Mouse (Mus musculus) adrenal gland, adult (tissue): Measurements from ENCODE around the gene Far2.
"Not testable (repeated sequence)": the region's sequence is repeated elsewhere in the genome, so short reads cannot be mapped to it uniquely, and the experiment has no call there.

Source experiments
- DNase-seq, 2 experiments: peaks; one replicate each; pipeline ENCODE4 v3.0.0; 2022 to 2023; ENCODE audit warnings: low spot score in 1 of 2; ENCODE audit not compliant: inconsistent age in 2 of 2

The Far2 gene

GRCm38 (mm10) chr6:148116907-148117306, 69.8 kb downstream of the Far2 start:
- DNase-seq: no peak

GRCm38 (mm10) chr6:148117696-148118095, 70.6 kb downstream of the Far2 start:
- DNase-seq: no peak

GRCm38 (mm10) chr6:148120703-148121102, 73.6 kb downstream of the Far2 start:
- DNase-seq: no peak

- DNase-seq: peak; percentile 5 to 55
Observed at GRCm38 (mm10) chr6:148126851-148127250, 79.8 kb downstream of the Far2 start.

- DNase-seq: no peak
Observed at GRCm38 (mm10) chr6:148132314-148132713, 85.3 kb downstream of the Far2 start.

GRCm38 (mm10) chr6:148133536-148133935, 86.5 kb downstream of the Far2 start:
- no peak for DNase-seq

- peak; percentile 80 to 93 for DNase-seq
Observed at GRCm38 (mm10) chr6:148135769-148136382, 88.8 kb downstream of the Far2 start.

GRCm38 (mm10) chr6:148139288-148139995, 92.4 kb downstream of the Far2 start:
- no peak for DNase-seq

- no peak for DNase-seq
Observed at GRCm38 (mm10) chr6:148141874-148142273, 94.8 kb downstream of the Far2 start.

- DNase-seq: no peak
Observed at GRCm38 (mm10) chr6:148142421-148142820, 95.4 kb downstream of the Far2 start.

GRCm38 (mm10) chr6:148152305-148152704, 105.2 kb downstream of the Far2 start:
- not testable (repeated sequence) for DNase-seq

GRCm38 (mm10) chr6:148172904-148173303, 125.8 kb downstream of the Far2 start:
- DNase-seq: no peak

- DNase-seq: no peak
Observed at GRCm38 (mm10) chr6:148185694-148186093, 138.6 kb downstream of the Far2 start.

GRCm38 (mm10) chr6:148193972-148194701, 147.1 kb downstream of the Far2 start:
- peak in 1 of 2 experiments; percentile 42 for DNase-seq

- no peak for DNase-seq
Observed at GRCm38 (mm10) chr6:148199177-148199576, 152.1 kb downstream of the Far2 start.

- DNase-seq: no peak
Observed at GRCm38 (mm10) chr6:148199729-148200128, 152.7 kb downstream of the Far2 start.

- DNase-seq: no peak
Observed at GRCm38 (mm10) chr6:148205134-148205533, 158.1 kb downstream of the Far2 start.

- no peak for DNase-seq
Observed at GRCm38 (mm10) chr6:148207522-148207921, 160.5 kb downstream of the Far2 start.

GRCm38 (mm10) chr6:148211391-148211876, 164.4 kb downstream of the Far2 start:
- DNase-seq: no peak

GRCm38 (mm10) chr6:148211897-148212680, 165.0 kb downstream of the Far2 start, which contains the start of gene Ergic2:
Gene Ergic2 (minus strand): TSS chr6:148212374.
- DNase-seq: peak; percentile 99

GRCm38 (mm10) chr6:148214765-148215164, 167.7 kb downstream of the Far2 start:
- peak; percentile 45 to 82 for DNase-seq
